Mouse (Mus musculus) layer of hippocampus, postnatal 36 days (tissue): ENCODE results near the gene Mrps16. TPM values are rescaled to one million over a fixed set of nuclear protein-coding genes. Genes with fewer than 3 reads are reported as not detected.

ENCODE experiments used
- DNase-seq, 2 experiments: peaks; one replicate each; pipeline ENCODE4 v3.0.0; 2022
- total RNA-seq, 2 experiments: library from RNA; stranded (reverse); gene quantifications; 2 replicates each; pipeline ENCODE4 v1.2.3; 2021

Gene Mrps16
- 10 to 100 TPM; 34.0 to 37.4 TPM for total RNA-seq

DNA sequence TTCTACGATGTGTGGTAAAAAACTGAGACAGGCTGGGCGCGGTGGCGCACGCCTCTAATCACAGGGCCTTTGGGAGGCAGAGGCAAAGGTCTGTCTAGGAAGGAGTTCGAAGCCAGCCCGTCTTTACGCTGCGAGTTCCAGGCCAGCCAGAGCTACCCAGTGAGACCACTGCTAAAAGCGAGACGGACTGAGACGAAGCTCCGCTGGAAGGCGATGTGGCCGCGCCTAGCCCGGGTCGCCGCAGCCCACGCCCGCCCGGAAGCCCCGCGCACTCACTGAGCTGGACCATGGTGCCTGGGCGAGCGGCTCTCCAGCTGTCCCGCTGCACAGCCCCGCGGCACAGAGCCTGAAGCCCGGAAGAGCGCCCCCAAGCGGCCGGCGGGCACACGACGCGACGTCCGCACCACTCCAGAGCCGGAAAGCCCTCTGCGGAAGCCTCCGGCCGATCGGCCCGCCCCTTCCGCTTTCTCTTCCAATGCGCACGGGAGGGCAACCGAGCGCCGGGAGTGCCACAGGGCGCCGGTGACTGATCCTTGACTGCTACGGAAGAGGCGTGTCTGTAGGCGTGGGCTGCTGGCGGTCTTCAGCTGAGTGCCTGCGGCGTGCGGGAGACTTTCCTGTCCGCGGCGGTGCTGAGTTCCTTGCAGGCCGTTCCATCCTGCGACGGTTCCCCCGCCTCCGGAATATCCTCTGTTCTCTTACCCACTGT lies at the start of gene Mrps16:
Gene Mrps16 (minus strand): TSS at position 430 of the 709 bp plus-strand sequence.
- peak; percentile 93 for DNase-seq

DNA sequence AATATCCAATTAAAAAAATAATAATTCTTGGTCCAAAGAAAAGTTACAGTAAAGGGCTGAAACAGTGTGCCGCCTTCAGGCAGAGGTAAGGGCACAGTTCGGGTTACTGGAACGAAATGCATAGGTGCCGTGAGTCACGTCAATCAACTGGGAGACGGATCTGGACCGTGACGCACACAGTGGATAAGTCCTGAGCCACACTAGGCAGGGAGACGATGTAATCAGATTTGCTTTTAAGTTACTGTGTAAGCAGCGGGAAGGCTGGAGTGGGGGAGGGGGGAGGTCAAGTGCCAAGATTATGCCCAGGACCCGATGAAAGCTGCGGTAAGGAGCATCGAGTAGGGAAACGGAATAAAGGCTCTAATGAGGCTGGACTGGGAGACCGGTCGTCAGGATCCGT lies 48.8 kb upstream of the Mrps16 start:
- DNase-seq: no peak

DNA sequence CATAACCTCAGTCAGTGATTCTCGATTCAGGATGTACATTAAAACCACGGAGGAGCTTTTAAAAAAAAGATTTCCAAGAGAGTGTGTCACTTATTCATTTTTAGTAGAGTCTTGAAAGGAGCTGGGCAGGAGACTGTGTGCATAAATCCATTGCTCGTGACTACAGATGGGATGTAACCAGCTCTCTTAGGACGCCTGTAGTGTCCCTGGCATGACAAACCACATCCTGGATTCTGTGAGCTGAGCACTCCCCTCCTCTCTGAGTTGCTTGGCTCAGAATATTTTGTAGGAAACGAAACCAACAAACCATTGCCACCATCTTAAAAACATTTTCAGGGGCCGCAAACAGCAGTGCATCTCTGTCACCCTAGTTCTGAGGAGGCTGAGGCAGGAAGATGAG lies 43.5 kb upstream of the Mrps16 start:
- DNase-seq: no peak

DNA sequence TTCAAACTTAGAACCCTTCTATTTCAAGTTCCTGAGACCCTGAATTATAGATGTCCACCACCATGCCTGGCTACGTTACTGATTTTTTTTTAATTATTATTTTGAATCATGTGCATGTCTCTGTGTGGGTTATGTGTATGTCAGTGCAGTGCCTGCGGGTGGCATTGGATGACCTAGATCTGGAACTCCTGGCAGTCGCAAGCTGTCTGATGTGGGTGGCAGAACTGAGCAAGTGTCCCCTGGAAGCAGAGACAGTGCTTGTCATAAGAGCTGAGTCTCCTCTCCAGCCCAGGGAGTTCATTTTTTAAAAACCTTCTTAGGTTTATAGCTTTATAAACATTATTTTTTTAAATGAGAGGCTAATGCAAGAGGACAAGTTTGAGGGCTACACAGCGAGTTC lies 39.0 kb upstream of the Mrps16 start:
- DNase-seq: no peak

DNA sequence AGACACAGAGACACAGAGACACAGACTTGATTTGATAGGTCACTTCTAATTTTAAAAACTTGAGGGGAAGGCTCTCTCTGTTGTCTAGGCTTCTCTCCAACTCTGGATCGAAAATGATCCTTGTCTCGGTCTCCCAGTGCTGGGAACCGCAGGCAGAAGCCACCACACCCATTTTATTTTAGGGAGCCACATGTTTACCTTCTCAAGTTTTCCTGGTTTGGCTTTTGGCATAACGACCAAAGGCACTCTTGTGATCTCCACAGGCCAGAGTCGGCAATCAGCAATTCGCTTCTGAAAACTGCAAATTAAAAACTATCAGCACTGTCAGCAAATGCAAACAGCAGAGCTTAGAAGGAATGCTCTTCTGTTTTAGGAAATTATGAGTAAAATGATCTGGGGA lies 38.3 kb upstream of the Mrps16 start:
- DNase-seq: no peak

DNA sequence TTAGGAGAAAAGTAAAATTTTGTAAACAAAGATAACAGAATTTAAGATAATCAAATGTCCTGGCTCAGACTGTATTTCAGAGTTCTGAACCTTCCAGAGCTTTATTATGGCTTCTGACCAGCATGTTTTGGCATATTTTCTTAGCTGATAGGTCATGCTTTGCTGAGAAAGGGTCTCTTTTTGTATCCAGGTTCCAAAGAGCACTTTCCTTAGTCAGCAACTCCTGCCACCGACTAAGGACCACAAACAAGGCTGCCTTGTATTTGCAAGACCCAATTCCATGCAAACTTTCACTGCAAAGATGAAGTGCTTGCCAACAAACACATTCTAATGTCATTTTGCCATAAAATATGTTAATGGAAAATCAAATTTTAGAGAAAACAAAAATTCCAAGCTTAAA lies 36.4 kb upstream of the Mrps16 start:
- DNase-seq: no peak

DNA sequence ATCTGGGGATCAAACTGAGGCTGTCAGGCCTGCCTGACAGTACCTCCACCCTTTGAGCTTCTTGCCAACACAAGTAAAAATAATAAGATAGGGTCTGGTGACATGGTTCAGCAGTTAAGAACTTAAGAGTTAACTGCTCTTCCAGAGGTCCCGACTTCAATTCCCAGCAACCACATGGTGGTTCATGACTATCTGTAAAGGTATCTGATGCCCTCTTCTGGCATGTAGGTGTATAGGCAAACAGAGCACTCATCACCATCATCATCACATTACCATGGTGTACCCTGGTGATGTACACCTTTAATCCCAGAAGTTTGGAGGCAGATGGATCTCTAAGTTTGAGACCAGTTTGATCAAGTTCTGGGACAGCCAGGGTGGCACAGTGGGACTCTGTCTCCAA lies 35.2 kb upstream of the Mrps16 start:
- no peak for DNase-seq

DNA sequence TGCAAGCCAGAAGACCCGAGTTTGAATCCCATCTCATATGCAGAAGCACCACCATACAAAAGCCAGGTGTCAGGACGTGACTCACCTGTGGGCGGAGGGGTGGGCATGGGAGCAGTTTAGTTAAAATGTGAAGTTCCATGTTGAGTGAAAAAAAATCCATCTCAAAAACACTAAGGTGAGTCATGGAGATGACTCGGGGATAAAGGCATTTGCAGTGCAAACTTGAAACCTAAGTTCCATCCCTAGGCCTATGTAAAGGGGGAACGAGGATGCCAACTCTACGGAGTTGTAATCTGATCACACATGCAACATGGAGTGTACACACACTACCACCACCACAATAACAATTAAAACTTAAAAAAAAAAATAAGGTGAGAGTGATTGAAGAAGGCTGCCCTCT lies 29.6 kb upstream of the Mrps16 start:
- no peak for DNase-seq

DNA sequence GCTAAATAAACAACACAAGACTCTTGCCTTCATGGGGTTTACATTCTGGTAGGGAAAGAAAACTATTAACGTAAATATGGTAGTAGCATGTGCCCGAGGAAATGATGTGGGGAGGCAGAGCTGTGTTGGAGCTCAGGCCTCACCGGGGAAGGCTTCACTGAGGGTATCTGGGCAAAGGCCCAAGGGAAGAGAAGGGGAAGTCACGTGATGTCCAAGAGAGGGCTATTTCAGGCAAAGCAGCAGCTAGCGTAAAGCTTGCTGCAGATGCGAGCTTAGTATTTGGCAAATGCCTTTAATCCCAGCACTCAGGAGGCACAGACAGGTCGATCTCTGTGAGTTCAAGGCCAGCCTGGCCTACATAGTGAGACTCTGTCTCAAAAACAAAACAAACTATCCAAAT lies 28.8 kb upstream of the Mrps16 start:
- DNase-seq: no peak

DNA sequence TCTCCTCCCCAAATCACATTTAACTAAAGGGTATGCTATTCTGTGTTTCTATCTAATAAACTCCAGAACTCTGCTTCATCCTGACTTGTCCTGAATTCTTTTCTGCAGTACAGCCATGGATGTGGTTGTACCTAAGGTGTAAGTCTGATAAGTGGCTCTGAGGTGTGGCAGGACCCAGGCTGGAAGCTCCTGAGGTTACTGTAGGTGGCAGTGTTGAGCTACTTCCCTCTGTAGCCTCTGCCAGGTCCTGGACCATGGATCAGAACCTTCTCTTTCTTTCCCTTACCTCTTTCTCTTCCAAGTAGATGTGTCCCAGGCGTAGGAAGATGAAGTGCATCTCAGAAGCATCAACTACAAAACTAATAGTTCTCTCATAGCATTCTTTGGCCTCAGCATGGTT lies 6.6 kb upstream of the Mrps16 start:
- no peak for DNase-seq

DNA sequence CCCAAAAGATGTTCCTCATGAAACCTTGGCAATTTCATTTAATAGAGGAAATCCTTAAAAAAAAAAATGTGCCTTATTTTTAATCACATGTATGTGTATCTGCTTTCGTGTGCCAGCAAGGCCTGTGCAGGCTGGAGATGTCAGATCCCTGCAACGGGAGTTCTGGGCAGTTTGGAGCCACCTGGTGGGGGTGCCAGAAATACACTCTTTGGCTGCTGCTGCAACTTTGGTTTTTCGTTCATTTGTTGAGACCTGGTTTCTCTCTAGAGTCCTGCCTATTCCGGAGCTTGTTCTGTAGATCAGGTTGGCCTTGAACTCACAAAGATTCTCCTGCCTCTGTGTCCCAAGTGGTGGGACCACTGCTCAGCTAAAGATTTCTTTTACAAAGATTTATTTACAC lies 5.4 kb upstream of the Mrps16 start:
- DNase-seq: no peak

DNA sequence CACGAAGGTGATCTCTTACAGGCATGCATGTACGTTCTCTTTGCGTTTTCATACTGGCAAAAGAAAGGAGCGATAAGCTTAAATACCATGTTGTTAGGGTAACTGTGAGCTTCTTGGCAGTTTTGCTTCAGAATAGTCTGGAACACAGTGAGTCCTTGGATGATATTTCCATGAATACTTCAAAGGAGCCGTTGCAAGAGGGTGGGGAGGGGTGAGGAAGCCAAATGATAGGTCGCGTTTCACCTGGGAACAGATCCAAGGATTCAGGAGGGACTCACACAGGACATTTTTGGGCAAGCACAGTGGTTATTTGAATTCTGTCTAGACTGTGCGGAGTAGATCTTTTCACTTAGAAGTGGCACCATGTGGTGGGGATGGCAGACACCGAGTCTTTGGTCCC lies 3.8 kb upstream of the Mrps16 start:
- DNase-seq: no peak

DNA sequence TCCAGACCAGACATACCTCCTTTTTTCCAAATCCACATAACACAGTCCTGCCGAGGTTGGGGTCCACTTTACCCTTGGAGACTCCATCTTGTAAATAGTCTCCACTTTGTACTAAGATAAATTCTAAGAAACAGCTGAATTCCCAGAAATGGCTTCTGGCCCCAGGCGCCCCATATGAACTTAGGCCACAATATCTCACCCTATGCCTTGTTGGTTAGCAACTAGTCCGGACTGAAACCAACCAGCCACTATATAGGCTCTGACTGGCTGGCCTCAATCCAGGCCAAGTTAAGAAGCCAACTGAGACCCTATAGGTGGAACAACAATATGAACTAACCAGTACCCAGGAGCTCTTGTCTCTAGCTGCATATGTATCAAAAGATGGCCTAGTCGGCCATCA lies 1.1 kb downstream of the Mrps16 start:
- DNase-seq: no peak

DNA sequence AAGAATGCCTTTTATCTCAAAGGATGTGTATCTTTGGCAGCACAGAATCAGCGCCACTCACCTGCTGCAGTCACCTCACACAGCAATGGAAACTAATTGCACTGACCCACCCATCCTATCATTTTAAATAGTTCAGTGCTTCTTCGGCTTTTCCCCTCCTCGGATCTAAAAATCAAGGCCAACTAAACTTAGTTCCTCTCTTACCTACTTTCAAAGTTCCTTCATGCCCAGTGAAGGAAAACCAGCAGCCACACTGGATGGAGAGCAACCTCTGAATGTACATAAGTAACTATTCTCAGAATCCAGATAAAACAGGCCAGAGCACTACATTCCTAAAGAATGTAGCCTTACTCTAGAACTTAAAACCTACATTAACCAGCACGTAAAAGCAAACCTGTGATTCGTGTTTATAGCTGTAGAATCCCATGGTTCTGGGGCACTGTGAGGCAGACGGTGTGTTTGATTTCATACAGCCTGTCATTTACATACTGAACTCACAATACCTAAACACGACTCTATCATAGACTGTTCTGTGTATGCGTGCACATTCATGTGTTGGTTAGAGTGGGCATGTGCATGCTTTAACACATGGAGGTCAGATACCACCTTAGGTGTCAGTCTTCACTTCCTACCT lies 3.9 kb downstream of the Mrps16 start:
- no peak for DNase-seq

DNA sequence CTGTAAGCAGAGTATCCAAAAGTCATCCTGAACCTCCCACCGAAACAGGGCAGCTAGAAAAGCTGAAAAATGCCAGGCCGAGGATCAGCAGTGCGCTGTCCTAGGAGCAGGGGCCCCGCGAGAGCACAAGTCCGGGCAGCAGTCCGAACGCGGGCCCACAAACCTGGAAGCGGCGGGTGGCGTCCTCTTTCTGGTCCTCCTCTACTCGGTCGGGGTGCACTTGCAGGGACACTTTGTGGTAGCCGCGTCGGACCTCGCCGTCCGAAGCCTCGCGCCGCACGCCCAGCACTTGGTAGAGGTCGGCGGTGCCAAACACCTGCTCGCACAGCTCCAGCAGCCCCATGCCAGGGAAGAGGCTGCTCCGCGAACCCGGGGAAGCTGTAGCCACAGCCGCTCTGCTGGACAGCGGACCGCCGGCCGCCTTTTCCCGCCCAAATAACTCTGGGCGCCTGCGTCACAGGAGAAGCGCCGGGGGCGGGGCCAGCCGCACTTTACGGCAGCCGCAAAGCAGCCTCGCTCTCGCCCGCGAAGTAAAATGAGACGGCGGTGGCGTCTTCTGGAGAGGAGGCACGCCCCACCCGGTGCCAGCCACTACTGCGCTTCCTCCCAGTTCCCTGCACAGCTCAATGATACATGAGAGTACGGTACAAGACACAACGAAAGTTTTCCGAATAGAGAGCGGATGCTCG lies 4.8 kb downstream of the Mrps16 start, which contains the start of gene Dnajc9:
Gene Dnajc9 (minus strand): TSS at position 470 of the 689 bp plus-strand sequence.
- DNase-seq: peak; percentile 93

DNA sequence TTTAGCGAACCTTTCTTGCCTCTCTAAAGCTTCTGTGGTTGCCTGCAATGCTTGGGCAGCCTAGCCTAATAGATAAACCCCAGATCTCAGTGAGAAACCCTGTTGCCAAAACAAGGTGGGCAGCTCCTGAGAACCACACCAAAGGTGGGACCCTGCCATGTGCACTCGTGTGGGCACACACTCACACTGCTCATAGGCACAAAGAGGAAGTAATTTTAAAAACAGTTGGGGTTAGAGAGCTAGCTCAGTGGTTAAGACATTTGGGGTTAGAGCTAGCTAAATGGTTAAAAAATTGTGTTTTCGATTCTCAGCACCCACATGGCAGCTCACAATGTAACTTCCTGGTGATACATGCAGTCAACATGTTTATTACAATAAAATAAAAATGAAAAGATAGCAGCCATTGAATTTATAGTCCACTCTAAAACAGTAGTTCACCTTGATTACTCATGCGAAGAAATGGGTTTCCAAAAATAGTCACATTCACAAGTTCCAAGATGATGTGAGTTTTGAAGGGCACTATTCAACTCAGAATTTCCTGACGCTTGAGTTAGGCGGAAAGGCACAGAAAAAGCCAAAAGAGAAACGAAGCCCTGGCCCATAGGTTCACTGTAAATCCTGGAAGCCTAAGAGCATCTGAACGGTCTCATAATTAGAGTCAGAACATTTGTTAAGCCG lies 13.5 kb downstream of the Mrps16 start:
- no peak for DNase-seq

DNA sequence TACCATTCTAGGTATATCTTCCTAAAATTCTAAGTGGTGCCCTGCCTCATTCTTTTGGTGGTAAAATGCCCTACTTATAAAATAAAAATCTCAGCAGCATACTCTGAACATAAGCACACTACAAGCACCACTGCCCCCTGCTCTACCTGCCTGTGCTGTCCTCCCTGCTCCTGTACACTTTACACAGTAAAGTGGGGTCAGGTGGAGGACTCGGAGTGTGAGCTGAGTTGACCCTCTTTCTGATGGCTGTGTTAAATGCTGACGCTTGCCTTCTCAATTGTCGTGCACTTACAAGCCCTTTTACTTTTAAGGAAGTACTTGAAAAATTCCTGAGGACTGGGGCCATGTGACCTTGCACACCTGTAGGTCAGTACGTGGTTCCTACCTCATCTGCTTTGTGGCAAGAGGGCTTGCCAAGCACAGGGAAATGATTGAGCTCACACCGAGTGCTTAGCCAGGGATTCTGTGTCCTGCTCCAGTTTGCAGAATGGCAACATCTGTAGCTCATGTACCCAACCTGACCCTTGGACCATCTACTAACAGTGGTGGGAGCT lies 14.3 kb downstream of the Mrps16 start:
- DNase-seq: no peak

DNA sequence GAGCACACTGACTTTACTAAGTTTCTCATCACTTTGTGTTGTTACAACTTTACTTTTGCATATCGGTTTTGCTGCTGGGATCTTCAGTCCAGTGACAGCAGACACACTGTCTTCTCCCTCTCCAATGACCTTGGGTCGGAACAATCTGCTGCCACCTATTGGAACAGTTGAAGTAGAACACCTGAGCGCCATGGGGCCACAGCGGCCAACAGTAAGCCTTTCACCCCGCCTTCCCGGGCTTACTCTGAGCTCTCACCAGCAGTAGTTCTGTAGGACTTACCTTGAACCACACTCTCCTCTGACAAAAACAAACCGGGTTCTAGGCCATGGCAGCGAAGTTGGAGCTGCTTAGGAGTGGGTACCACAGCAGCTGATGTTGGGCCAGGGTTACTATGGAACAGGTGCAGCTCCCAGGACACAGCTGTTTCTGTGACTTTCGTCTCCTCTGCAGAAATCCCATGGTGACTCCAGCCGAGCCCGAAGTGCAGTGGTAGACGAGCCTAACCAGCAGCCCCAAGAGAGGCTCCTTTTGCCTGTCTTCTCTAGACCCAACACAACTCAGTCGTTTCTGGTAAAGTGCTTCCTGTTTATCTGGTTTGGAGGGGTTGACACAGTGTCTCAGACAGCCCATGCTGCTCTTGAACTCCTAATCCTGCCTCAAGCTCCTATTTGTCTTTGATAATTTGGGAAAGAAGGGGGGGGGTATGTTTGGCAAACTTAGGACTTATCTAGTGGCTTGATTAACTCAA lies 14.9 kb downstream of the Mrps16 start:
- no peak for DNase-seq

DNA sequence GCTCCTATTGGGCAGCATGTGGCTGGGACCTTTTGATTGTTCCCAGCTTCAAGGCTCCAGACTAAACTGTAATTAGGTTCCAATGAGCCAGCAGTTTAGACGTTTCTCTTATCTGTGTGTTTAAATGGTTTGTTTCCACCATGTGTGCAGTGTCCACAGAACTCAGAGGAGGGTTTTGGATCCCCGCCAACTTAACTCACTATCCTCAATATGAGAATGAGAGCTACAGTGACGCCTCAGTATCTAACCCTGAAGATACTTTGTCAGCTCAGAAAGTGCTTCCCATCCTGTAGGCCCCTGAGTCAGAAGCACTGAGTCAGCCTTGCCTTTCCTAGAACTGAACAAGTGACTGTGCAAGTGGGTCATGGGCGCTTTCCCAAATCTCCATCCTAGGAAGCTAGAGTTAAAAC lies 16.3 kb downstream of the Mrps16 start:
- DNase-seq: no peak

DNA sequence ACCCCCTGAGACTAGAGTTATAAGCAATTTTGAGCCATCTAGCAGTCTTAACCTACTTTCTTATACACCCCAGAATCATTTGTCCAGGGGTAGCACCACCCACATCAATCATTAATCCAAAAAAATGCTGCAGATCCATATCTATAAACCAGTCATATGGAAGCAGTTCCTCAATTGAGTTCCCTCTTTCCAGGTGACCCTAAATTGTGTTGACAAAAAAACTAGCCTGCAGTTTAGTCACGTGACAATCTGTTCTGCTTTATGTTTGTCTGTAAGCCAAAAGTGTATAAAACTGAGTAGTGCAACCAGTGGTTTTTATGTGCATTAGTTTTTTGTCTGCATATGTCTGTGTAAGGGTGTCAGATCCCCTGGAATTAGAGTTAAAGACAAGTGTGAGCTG lies 21.6 kb downstream of the Mrps16 start:
- no peak for DNase-seq

DNA sequence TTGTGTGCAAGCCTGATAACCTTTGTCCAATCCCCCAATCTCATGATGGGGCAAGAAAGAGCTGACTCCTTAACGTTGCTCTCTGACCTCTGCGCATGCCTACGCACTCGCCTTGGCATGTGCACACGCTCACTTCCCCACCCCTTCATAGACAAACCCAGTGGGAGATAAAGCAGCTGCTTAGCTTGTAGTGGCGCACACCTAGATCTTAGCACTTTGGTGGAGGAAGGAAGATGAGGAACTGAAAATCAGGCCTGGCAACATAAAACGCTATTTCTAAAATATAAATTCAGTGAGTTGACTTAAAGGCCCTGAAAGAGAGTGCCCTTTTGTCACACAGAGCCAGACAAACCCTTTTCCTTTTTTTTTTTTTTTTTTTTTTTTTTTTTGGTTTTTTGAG lies 22.6 kb downstream of the Mrps16 start:
- no peak for DNase-seq

DNA sequence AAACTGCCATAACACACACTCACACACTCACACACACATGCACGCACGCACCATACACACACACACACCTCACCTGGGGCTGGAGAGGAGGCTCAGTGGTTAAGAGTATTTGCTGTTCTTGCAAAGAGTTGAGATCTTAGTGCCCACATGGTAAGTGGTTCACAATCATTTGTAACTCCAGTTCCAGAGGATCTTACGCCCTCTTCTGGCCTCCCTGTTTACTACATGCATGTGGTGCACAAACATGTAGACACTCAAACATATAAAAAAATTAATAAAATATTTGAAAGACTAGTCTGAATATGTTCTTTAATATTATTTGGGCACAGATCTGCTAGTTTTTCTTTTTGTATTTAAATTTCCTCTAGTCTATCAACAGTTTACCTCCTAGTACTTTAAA lies 25.2 kb downstream of the Mrps16 start:
- DNase-seq: no peak
